Mouse (Mus musculus) common myeloid progenitor, adult 5-6 weeks (primary cell): ENCODE measurements around the gene Slc35b2. TPM values are rescaled to one million over a fixed set of nuclear protein-coding genes. Genes with fewer than 3 reads are reported as not detected.

Experiments used
- ATAC-seq: replicated peaks from 2 replicates; pipeline ENCODE4 v1.8.0; 2016; ENCODE audit warnings: low read depth, mild to moderate bottlenecking, moderate TSS enrichment, inconsistent platforms; ENCODE audit not compliant: poor library complexity, severe bottlenecking
- total RNA-seq: library from RNA; stranded (forward); fragments of 200-1000, 187-1606 nt; gene quantifications from 2 replicates; pipeline ENCODE4 v1.2.3, GENCODE M21; 2017

Slc35b2 gene
- total RNA-seq, 1 experiment from 2014 or later, result 93.8 TPM

DNA sequence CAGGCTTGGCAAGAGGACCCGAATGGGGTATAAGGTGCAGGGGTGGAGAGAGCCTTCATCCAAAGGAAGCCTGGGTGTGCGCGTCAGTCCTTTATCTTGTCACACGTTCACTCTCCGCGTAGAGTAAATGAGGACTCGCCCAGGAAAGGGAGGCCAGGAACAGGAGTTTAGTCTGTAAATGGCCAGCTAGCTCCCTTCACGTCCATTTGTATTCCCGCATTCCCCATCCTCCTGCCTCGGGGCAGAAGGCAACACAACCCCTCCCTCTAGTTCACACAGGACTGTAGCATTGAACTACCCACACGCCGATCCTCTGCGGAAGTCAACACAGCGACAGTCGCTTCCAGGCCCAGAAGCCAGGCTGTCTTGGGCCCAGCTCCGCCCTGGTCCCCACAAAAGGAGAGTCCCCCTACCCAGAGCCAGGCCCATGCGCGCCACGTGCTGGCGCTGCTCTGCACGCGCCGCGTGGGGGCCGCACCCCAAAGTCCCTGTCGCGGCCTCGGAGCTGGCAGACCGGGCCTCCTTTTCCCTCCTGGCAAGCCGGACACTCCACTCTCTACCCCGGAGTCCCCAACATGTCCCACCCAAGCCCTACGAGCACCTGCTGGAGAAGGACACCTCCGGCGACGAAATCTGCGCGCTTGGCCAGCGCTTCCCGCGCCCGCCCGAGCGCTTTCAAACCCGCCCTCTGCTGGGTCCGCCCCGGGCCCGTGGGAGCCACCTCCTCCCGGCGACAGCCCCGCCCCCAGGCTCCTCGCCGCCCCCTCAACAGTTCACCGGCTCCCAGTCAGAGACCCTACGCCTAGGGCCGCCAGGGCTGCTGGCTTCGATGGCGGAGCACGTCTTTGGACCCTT lies 31.4 kb downstream of the Slc35b2 start:
- peak; percentile 31; the same call in 1 of the 2 replicates for ATAC-seq

- ATAC-seq, result no peak
These were observed 32.2 kb downstream of the Slc35b2 start for GRCm38 (mm10) chr17:45595736-45596390.

DNA sequence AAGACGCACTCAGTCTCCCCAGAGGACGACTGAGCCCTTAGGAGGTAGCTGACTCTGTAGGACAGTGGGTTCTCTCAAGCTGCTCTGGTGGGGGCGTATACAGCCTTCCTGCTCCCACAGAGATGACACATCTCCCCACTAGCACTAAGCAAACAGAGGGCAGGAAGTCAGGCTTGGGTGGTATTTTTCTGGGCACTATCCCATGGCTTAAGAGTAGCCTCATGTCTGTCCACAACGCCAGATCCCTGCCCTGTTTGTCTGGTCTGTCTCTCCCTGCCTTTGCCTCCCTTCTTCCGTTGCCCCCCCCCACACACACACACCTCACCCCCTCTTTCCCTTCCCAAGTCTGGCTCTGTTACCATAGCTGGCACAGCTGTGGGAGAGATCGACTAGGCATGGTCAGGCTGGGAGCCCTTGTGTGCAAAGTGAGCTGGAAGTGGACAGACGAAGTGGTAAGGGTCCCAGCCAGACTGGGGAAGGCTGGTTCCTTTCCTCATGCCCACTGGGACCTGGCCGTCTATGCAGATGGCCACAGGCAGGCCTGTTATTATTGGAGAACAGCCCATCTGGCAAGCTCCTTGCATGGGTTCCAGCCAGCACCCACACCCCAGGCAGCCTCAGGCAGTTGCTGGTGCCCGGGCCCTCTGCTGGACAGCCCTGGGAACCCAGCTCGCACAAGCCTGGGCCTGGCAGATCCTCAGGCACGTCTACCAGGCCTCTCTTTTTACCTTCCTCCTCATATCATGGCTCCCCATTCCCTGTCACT lies 33.1 kb downstream of the Slc35b2 start:
- ATAC-seq, result peak; percentile 67

DNA sequence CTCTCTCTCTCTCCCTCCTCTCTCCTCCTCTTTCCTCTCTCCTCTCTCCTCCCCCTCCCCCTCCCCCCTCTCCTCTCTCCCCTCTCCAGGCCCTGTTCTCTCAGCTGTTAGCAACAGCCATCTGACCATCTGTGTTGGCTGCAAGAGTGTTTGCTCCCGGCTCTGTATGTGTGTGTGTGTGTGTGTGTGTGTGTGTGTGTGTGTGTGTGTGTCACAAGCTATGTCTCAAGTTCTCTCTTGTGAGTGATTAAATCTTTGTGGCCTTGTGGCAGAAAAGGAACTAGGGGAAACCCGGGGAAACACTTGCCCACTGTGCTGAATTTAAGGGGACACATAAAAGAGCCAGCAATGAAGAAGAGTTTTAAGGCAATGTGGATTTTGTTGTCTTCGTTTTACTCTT lies 34.1 kb downstream of the Slc35b2 start:
- ATAC-seq, result peak; percentile 34

DNA sequence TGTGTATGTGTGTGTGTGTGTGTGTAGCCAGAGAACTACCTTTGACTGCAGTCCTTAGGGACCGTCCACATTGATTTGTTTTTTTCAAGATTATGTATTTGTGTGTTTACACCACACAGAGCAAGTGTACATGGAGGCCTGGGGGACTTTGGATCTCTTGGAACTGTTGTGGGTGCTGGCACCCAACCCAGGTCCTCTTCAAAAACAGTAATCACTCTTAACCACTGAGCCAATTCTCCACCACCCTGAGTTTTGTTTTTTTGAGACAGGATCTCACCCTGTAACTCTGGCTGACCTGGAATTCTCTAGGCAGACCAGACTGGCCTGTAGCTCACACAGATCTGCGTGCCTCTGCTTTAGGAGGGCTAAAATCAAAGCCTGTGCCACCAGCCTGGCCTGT lies 34.7 kb downstream of the Slc35b2 start:
- no peak for ATAC-seq

GRCm38 (mm10) chr17:45598891-45599290 lies 35.2 kb downstream of the Slc35b2 start:
- no peak for ATAC-seq

- ATAC-seq, result 0 out of 2 replicates have a peak, but pooled peaks have one; percentile 17
These were observed 36.0 kb downstream of the Slc35b2 start, which contains the start of gene Slc29a1 for GRCm38 (mm10) chr17:45599446-45600242. Slc29a1 (minus strand) TSS chr17:45599606.

DNA sequence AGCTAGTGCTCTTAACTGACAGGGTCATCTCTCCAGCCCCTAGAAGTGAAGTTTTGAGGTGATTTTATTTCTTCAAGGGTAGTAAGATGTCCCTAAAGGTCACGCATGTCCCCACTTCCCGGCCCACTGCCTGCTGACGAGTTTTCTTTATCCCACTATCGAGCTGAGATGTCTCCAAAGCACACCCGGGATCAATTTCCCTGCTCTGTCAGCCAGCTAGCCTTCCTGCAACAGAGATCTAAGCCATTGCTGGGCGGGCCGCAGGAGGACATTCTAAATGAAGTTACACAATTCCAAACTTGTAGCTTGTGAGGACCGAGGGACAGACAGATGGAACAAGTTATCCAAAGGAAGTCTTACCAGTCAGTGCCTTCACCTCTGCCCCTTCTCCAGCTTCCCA lies 36.6 kb downstream of the Slc35b2 start:
- no peak for ATAC-seq

GRCm38 (mm10) chr17:45601325-45601724 lies 37.7 kb downstream of the Slc35b2 start:
- ATAC-seq, result no peak

GRCm38 (mm10) chr17:45601877-45602304 lies 38.2 kb downstream of the Slc35b2 start, which contains the start of gene Mymx:
Mymx (minus strand) TSS chr17:45602102.
- no peak for ATAC-seq

- no peak for ATAC-seq
These were observed 39.3 kb downstream of the Slc35b2 start for GRCm38 (mm10) chr17:45602984-45603383.

- ATAC-seq, result no peak
These were observed 43.6 kb downstream of the Slc35b2 start for GRCm38 (mm10) chr17:45606992-45607879.

DNA sequence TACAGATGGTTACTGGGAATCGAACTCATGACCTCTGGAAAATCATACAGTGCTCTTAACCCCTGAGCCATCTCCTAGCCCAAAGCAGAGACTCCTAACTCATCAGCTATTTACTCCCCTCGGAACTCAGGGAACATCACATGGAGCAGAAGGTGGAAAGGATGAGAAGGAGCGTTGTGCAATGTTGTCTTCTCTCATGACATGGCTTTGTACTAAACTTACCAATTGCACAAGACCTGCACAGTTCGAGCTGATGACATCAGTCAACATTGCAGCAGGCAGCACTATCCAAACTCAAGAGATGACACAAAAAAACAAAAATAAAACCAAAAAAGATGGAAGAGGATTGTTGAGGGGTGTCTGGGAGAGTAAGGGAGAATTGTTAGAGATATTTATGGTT lies 44.7 kb downstream of the Slc35b2 start:
- ATAC-seq, result no peak

DNA sequence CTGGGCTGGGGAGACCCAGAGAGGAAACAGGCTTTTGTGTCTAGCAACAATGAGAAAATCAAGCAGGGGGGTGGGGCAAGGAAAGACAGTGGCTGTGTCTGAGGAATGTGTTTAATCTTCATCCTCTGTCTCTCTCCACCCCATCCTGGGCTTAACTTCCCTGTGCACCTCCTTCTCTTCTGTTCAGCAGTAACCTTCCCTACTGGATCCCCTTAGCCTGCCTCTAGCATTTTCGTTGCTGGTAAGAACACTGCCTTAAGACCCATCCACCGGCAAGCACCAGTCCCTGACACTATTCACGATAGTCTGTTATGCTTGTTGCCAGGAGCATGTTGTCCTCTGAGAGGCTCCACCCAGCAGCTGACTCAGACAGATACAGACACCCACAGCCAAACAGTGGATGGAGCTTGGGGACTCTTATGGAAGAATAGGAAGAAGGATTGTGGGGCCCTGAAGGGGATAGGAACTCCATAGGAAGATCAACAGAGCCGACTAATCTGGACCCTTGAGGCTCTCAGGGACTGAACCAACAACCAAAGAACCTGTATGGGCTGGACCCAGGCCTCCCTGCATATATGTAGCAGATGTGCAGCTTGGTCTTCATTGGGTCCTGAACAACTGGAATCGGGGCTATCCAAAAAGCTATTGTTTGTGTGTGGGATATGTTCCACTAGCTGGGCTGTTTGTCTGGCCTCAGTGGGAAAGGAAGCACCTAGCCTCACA lies 46.6 kb downstream of the Slc35b2 start:
- no peak for ATAC-seq

DNA sequence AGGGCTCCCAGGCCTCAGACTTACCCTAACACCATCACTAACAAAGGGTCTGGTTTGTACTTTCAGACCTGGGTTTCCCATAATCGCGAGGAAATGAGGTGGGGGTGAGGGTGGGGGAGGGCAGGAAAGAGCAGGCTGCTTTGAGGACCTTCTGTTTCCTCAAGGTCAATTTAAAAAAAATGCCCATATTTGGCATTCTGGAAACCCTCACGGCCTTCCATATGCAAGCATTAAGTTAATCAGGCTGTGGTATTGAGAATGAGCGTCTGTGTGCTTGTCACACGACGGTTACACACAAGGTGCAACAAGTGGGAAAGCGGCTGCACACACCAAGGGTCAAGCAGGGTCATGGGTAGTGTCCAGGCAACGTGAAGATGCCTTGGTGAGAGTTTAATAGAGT lies 48.3 kb downstream of the Slc35b2 start:
- no peak for ATAC-seq

DNA sequence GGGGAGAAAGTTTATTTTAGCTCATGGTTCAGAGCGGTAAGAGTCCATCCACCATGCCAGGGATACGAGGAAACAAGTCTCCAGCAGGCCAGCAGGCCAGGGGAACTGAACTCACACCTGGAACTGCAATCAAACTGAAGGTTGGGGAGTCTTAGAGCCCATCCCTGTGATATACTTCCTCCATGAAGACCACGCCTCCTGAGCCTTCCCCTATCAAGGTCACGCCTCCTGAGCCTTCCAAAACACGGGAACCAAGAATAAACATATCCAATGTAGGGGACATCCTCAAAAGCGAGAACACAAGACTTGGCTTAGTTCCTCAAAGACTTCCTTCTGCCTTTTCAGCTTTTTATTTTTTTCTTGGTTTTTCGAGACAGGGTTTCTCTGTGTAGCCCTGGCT lies 49.2 kb downstream of the Slc35b2 start:
- peak; percentile 89 for ATAC-seq

DNA sequence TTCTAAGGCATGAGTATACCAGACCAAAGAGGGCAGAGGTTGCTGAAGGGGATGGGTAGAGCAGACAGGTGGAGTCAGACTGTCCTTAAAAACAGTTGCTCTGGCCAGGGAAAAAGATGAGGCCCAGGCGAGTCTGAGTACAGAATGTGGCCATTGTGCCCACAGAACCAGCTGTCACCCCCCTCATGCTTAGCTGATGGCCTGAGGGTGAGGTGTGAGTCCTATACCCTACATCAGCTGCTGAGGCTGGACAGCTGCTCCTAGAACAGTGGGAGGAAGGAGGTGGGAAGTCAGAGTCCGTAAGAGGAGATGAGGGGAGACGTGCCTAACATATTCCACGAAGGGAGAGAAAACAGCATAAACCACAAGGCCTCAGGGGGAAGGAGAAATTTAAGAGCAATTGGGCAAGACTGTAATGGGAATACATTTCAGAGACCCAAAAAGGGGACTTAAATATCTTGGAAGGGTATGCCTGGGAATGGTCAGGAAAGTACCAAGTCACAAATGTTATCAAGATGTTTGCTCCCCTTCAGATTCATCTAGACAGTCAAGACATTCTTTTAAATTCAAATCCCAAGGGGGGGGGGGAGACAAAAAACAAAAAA lies 52.5 kb downstream of the Slc35b2 start:
- no peak for ATAC-seq

GRCm38 (mm10) chr17:45616679-45617078 lies 53.0 kb downstream of the Slc35b2 start:
- no peak for ATAC-seq
